Mouse (Mus musculus) hindbrain, embryonic 10.5 days (tissue): ENCODE results near the gene Cmtm3. TPM values are rescaled to one million over a fixed set of nuclear protein-coding genes. Genes with fewer than 3 reads are reported as not detected.

Experiments
- DNase-seq: peaks from one replicate; pipeline ENCODE4 v3.0.0-alpha.2; 2017; ENCODE audit warnings: low spot score
- H3K27ac ChIP-seq: fragments of 300-500 bp; sonication (generic); 2 replicates; pipeline ENCODE4 v1.5.1; 2016; ENCODE audit warnings: mild to moderate bottlenecking, moderate library complexity
- H3K27me3 ChIP-seq: fragments of 300-500 bp; sonication (generic); 2 replicates; pipeline ENCODE4 v1.6.1; 2016; ENCODE audit warnings: mild to moderate bottlenecking; ENCODE audit not compliant: poor library complexity, insufficient read depth, severe bottlenecking
- H3K36me3 ChIP-seq: fragments of 300-500 bp; sonication (generic); 2 replicates; pipeline ENCODE4 v1.6.1; 2016; ENCODE audit warnings: mild to moderate bottlenecking, moderate library complexity
- H3K4me1 ChIP-seq: fragments of 300-500 bp; sonication (generic); replicated peaks from 2 replicates; pipeline ENCODE4 v1.6.1; 2016; ENCODE audit warnings: mild to moderate bottlenecking
- H3K4me3 ChIP-seq: fragments of 300-500 bp; sonication (generic); 2 replicates; pipeline ENCODE4 v1.5.1; 2016; ENCODE audit warnings: mild to moderate bottlenecking, moderate library complexity
- H3K9me3 ChIP-seq: fragments of 300-500 bp; sonication (generic); 2 replicates; pipeline ENCODE4 v1.6.1; 2016; ENCODE audit warnings: mild to moderate bottlenecking, moderate library complexity
- WGBS: fragments of 180-500 bp; shearing (Covaris S2); methylation state at CpG from one replicate; pipeline ENCODE4 v1.1.7; 2016; 5-methylcytosine and 5-hydroxymethylcytosine counted together
- polyA plus RNA-seq: library from polyadenylated mRNA; unstranded; fragments of >200 nt; fragmentation: Nextera tagmentation; extraction: Ambion mirVana; gene quantifications from 2 replicates; pipeline ENCODE4 v1.2.1, GENCODE M21; 2016

Gene Cmtm3
- polyA plus RNA-seq, 1 experiment from 2014 or later = 83.1 TPM

DNA sequence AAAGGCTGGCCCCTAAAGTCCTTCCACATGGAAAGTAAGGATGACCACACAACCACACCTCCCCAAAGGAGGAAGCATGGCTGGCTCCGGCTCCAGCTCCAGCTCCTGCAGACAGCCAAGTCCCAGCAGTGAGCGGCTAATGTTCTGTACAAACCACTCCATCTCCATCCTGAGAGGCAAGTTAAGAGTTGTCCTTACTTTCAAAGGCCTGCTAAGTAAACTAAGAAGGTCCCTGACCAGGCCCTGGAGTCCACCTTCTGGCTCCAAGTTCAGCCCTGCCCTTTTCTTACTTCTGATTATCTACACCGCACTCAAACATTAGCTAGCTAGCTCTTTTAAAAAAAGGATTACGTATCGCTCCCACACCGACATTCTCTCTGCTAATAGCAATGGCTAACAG lies 54.6 kb downstream of the Cmtm3 start:
- peaks cover 30% of the 10 kb centered on the region for H3K4me1 ChIP-seq
- DNase-seq = no peak
- 89% methylated on average over 6 of the region's 6 CpGs for WGBS
- 0 out of 2 replicates have a peak, but pooled peaks cover 5% of the 10 kb centered on the region for H3K9me3 ChIP-seq
- H3K27me3 ChIP-seq = no peaks in the 10 kb centered on the region
- peaks cover 3% of the 10 kb centered on the region; the same call in 1 of the 2 replicates for H3K36me3 ChIP-seq
- no peak overlapping the region for H3K27ac ChIP-seq
- H3K4me3 ChIP-seq = no peak overlapping the region; the same call in 1 of the 2 replicates

DNA sequence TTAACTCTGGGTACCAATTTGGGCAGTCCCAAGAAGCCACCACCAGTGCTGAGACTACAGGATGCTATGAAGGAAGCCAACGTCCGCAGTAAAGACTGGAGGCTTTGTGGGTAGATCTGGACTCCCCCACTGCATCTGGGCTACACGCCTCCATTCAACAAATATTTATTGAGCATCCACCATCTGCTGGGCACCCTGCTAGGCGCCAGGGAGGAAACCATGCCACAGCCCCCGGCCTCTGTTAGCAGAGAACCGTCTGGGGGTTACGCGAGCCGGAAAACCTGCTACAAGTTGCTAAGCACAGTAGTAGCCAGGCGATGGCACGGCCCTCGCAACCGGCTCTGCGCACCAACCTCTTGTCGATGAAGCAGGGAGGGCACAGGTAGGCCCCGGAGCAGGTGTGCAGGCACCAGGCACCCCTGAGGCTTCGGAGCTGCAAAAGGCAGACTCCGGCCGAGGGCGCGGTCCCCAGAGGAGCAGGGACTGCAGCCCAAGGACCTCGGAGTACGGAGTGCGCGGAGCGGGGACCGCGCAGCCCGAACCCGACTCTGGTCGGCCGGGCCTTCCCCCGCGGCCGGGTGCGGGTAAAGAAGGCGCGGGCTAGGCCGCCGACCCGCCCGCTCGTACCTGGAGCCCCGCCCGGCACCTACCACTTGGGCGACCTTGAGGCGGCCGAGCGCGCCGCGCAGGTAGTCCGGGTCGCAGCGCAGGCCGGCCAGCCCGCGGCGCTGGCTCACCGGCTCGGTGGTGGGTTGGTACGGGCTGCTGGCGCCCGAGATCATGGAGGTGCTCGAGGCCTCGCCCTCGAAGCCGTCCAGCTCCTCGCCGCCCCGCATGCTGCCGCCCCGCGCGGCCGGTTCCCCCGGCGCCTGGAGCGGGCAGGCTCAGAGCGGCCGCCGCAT lies 55.8 kb downstream of the Cmtm3 start:
- DNase-seq = peak; percentile 60
- whole genome bisulfite sequencing = under 1% methylated on average over 80 of the region's 82 CpGs

DNA sequence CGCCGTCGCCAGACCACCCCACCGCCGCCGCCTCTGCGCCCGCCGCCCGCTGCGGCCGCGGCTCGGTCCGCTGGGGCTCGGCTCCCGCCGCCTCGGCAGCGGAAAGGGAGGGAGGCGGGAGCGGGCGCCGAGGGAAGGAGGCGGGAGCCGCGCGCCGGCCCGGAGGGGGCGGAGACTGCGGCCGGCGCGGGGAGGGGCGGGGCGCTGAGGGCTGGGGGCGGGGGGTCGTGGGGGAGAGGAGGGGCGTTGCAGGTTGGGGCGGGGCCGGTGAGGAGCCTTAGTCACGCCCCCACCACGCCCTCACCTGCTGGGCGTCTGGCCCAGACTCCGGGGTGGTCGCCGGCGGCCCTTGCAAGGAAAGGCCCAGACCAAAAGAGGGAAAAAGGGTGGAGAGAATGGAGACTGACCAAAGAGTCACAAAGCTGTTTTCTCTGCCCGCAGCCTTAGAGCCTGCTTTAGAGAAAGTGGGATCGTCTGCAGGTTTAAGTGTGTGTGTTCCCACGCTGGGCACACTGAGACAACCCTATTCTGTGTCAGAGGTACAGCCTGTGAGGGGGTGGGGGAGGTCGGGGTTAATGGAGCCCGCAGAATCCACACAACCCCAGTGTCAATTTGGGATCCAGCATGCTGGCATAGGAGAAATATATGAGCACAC lies 56.6 kb downstream of the Cmtm3 start, which contains the start of gene Cmtm4:
Gene Cmtm4, minus strand, starts transcription at position 105 of the 655 bp plus-strand sequence.
- peak within 1 kb of the TSS; percentile 93 for H3K27ac ChIP-seq
- 2% methylated on average over 50 of the region's 54 CpGs for WGBS
- H3K4me1 ChIP-seq = peaks cover 30% of the 10 kb centered on the region
- 0 out of 2 replicates have a peak, but pooled peaks cover 5% of the 10 kb centered on the region for H3K9me3 ChIP-seq
- H3K36me3 ChIP-seq = peaks cover 3% of the 10 kb centered on the region; the same call in 1 of the 2 replicates
- peak; percentile 72 for DNase-seq
- no peaks in the 10 kb centered on the region for H3K27me3 ChIP-seq
- H3K4me3 ChIP-seq = peak within 1 kb of the TSS; percentile 85

More for the DNA sequence above, 55.8 kb downstream of the Cmtm3 start:
- Histone ChIP-seq H3K27me3 (no peaks in the 10 kb centered on the region), H3K9me3 (0 out of 2 replicates have a peak, but pooled peaks cover 5% of the 10 kb centered on the region), H3K4me1 (peaks cover 30% of the 10 kb centered on the region), H3K36me3 (peaks cover 3% of the 10 kb centered on the region; the same call in 1 of the 2 replicates), H3K4me3 (peak overlapping the region; percentile 85), H3K27ac (peak overlapping the region; percentile 93)

Other genes with a start within 250 kb of the Cmtm3 start
- gene Cdh5, start 237.8 kb upstream of the Cmtm3 start, polyA plus RNA-seq = 13.2 and 14.6 TPM in 2 replicates
- 0.15 and 0.85 TPM in 2 replicates for gene Bean1, start 169.0 kb upstream of the Cmtm3 start, polyA plus RNA-seq
- gene Tk2, start 90.9 kb upstream of the Cmtm3 start, polyA plus RNA-seq = 28.3 and 31.7 TPM in 2 replicates
- gene Cklf, start 88.5 kb upstream of the Cmtm3 start, polyA plus RNA-seq = 35.8 and 36.7 TPM in 2 replicates
- gene Cmtm2a, start 46.2 kb upstream of the Cmtm3 start, polyA plus RNA-seq = not detected in 2 replicates
- gene Gm45711, start 29.3 kb upstream of the Cmtm3 start, polyA plus RNA-seq = not detected in 2 replicates
- not detected in 2 replicates for gene Cmtm1, start 29.3 kb upstream of the Cmtm3 start, polyA plus RNA-seq
- not detected in 2 replicates for gene Gm11020, start 17.8 kb upstream of the Cmtm3 start, polyA plus RNA-seq
- gene Cmtm2b, start 17.2 kb upstream of the Cmtm3 start, polyA plus RNA-seq = not detected in 2 replicates
- 1.9 TPM in 2 replicates for gene Cmtm4, start 56.4 kb downstream of the Cmtm3 start, polyA plus RNA-seq
- gene Dync1li2, start 103.6 kb downstream of the Cmtm3 start, polyA plus RNA-seq = 80.8 and 81.0 TPM in 2 replicates
- gene Terb1, start 170.5 kb downstream of the Cmtm3 start, polyA plus RNA-seq = 0.12 and 0.29 TPM in 2 replicates
- 121 and 126 TPM in 2 replicates for gene Nae1, start 195.2 kb downstream of the Cmtm3 start, polyA plus RNA-seq
- 0.90 and 1.4 TPM in 2 replicates for gene Car7, start 195.3 kb downstream of the Cmtm3 start, polyA plus RNA-seq